Mouse (Mus musculus) cortical plate, adult 2 months (tissue): ENCODE data around the gene Syne3. TPM values are rescaled to one million over a fixed set of nuclear protein-coding genes. Genes with fewer than 3 reads are reported as not detected.
A peak's percentile ranks its signal among the peaks of the same experiment; 100 is the strongest.

Source experiments
- H3K27ac ChIP-seq: fragments of 200-500 bp; 2 replicates; pipeline ENCODE4 v1.5.1; 2012; ENCODE audit warnings: low read length, control low read depth, inconsistent platforms; ENCODE audit not compliant: insufficient read depth
- H3K4me1 ChIP-seq: fragments of 200-500 bp; 2 replicates; pipeline ENCODE4 v1.6.1; 2011; ENCODE audit warnings: low read length; ENCODE audit not compliant: control insufficient read depth, insufficient read depth
- H3K4me3 ChIP-seq: fragments of 200-500 bp; 2 replicates; pipeline ENCODE4 v1.5.1; 2011; ENCODE audit warnings: mild to moderate bottlenecking, low read length, control low read depth; ENCODE audit not compliant: insufficient read depth
- CTCF ChIP-seq: fragments of 200-500 bp; IDR thresholded peaks from 2 replicates; pipeline ENCODE4 v1.5.1; 2011; ENCODE audit warnings: mild to moderate bottlenecking, control low read depth, low read length; ENCODE audit not compliant: insufficient read depth; ENCODE audit errors: extremely low read depth
- POLR2A ChIP-seq: fragments of 200-500 bp; IDR thresholded peaks from 2 replicates; pipeline ENCODE4 v1.6.1; 2011; ENCODE audit warnings: mild to moderate bottlenecking, low read length, control low read depth; ENCODE audit not compliant: insufficient read depth; ENCODE audit errors: extremely low read depth
- polyA plus RNA-seq: library from polyadenylated mRNA; depleted of rRNA; stranded (reverse); fragments of >200 nt; gene quantifications from 2 replicates; pipeline ENCODE4 v1.2.3, GENCODE M21; 2012

Gene Syne3
- polyA plus RNA-seq, 1 experiment = 0.90 TPM

GRCm38 (mm10) chr12:104904138-104904537, 105.5 kb downstream of the Syne3 start:
- H3K4me1 ChIP-seq = no peaks in the 10 kb centered on the region
- TF ChIP-seq CTCF (no peak), POLR2A (no peak)
- H3K27ac ChIP-seq = no peak overlapping the region
- no peak overlapping the region for H3K4me3 ChIP-seq

DNA sequence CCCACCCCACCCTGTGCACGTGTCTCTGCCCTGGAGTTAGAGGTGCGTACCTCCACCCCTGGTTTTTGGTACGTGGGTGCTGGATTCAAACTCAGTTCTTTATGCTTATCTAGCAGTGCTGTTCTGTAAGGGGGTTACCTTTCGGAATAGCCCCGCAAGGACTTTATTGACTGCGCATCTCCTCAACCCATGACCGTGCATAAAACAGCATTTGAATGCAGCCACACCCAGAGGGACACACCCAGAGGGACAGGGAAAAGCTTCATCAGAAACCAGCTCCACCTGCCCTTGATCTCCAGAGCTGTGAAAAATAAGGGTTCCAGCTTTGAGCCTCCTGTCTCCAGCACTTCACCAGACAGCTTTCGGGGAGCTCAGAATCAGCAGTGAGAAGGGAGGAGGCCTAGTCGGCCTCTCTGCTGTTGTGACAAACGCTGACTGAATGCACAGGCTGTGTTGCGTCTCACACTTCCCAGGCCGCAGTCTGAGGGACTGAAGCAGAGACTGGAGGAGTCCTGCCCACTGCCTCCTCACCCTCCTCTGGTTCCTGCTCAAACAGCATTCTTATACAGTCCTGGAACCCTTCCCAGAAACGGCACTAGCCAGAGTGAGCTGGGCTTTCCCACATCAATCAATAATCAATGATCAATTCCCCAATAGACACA, 107.1 kb downstream of the Syne3 start:
- no peak for TF ChIP-seq CTCF
- TF ChIP-seq POLR2A = no peak
- Histone ChIP-seq H3K4me1 (no peaks in the 10 kb centered on the region), H3K27ac (no peak overlapping the region), H3K4me3 (no peak overlapping the region)

DNA sequence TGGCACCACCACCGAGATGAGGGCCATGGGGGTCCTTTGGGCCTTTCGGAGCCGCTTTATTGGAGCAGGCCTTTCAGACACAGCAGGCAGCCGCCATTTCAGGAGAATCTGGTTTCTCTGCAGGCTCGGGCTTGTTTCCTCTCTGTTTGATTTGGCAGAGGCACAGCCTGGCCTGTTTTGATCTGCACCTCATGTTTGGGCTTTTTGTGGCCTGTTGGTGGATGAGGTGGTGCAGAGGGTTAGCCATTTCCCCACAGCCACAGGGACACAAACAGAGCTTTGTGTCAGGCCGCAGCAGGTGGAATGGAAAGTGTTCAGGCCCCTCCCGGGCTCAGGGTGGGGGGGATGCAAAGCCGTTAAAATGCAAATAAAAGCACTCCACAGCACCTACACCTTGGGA, 108.3 kb downstream of the Syne3 start:
- Histone ChIP-seq H3K4me3 (no peak overlapping the region), H3K4me1 (no peaks in the 10 kb centered on the region), H3K27ac (no peak overlapping the region)
- no peak for TF ChIP-seq POLR2A

DNA sequence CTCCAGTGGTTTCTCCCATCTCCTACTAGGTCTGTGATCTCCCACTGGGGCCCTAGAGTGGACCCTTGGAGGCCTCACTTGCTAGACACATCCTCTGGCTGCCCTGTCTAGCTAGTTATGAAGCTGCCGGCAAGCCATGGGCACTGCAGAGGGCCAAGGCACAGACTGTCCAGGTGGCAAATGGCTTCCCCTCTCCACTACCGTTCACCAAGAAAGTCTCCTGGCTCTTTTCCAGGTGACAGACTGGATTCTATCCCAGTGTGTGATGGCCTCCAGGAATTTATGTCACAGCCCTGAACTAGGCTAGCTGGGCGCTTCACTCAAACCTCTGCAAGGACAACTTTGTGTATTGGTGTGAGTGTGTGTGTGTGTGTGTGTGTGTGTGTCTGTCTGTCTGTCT, 109.8 kb downstream of the Syne3 start:
- no peak overlapping the region for H3K27ac ChIP-seq
- H3K4me3 ChIP-seq = no peak overlapping the region
- no peaks in the 10 kb centered on the region for H3K4me1 ChIP-seq
- TF ChIP-seq POLR2A (no peak), CTCF (no peak)

DNA sequence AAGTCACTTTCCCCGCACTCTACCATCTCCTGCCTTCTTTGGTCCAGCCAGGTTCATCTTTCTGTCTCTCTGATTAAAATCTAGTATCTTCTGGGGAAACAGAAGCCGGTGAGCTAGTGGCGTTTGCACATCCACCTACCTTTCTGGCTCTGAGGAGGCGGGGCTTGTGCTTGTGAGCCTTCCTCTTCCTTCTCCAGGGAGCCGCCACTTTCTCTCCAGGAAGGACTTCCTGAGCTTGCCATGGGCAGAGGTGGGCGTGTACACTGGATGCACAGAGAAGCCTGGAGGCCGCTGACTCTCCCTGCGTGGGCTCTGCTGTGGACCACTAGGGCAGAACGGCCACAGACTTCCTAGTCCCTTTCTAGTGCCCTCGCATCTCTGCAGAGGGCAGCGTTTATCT, 110.4 kb downstream of the Syne3 start:
- no peak overlapping the region for H3K27ac ChIP-seq
- TF ChIP-seq POLR2A = no peak
- no peak for TF ChIP-seq CTCF

DNA sequence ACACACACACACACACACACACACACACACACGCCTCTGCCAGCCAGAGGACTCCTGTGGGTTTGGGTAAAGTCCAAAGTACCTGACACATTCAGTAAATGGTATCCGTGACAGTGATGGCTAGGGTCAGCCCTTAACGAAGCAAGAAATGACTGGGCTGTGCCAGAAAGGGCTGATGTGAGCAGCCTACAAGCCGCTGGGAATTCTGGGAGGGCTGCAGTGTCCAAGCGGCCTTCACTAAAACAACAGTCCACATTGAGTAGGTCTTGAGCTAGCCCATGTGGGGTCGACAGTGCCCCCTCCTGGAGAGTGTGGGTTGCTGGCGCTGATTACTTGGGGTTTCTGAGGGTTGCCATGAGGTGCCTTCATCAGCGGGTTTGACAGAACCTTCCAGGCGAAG, 110.9 kb downstream of the Syne3 start:
- Histone ChIP-seq H3K27ac (no peak overlapping the region), H3K4me3 (no peak overlapping the region), H3K4me1 (no peaks in the 10 kb centered on the region)
- TF ChIP-seq POLR2A (no peak), CTCF (0 out of 2 replicates have a peak, but pooled peaks have one; percentile 10)

More for the DNA sequence above, 110.4 kb downstream of the Syne3 start:
- no peaks in the 10 kb centered on the region for H3K4me1 ChIP-seq
- H3K4me3 ChIP-seq = no peak overlapping the region

DNA sequence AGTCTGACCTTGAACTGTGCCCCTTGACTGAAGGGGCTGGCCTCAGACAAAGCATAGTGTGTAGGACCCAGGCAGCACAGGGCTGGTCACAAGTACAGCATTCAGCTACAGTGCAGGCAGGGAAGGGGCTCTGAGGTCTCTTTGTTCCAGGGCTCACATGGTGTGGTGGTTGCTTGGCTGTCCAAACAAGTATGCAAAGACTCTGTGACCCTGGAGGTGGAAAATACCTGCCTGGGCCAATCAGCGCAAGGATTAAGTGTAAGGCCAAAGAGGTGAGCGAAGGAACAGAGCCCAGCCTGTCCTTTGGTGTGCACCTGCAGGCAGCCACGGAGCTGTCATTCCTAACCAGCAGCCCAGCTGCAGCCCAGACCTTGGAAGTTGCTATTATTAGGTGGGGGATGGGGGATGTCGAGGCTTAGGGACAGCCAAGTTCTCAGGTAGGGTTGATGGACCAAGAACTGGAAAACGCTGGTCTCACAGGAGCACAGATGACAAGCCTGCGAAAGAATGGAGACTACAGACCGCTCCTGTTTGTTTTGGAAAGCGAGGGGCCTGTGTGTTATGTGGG, 112.5 kb downstream of the Syne3 start:
- peak overlapping the region; percentile 69 for H3K27ac ChIP-seq
- H3K4me1 ChIP-seq = no peaks in the 10 kb centered on the region

DNA sequence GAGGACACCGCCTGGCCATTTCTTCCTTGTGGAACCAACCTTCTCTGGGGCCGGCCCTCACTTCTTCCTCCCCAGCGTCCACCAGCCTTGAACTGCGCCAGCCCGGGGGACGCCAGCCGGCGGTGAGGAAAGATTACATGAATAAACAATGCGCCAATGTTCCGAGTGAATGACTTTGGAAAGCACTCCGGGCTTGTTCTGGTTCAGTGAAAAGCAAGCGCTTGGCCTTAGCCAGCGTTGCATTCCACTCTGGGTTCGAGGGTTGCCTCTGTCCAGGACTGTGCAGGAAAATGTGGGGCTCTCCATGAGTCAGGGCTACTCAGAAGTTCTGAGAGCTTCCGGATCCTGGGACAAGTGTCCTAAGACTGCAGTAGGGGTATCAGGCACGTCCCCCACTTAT, 113.0 kb downstream of the Syne3 start:
- H3K4me3 ChIP-seq = no peak overlapping the region
- H3K27ac ChIP-seq = peak overlapping the region; percentile 69
- TF ChIP-seq CTCF (no peak), POLR2A (no peak)
- no peaks in the 10 kb centered on the region for H3K4me1 ChIP-seq

More for the DNA sequence above, 112.5 kb downstream of the Syne3 start:
- H3K4me3 ChIP-seq = no peak overlapping the region
- TF ChIP-seq POLR2A (no peak), CTCF (no peak)

DNA sequence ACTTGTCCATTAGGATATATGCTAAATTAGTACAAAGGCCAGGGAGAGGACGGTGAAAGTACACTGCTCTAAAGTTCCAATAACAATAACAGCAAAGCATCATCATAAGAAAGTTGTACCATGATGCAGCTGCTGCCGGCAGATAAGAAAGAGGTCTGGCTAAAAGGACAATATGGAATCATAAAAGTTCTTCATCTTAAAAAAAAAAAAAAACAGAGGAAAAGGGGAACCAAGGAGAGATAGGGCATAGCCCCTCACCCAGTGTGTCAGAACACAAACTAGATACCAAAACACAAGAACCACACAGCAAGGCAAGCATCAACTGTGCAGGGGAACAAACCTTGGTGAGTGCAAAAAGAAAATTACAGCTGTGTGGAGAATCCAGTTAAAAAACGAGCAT, 117.4 kb downstream of the Syne3 start:
- no peak for TF ChIP-seq POLR2A
- no peak for TF ChIP-seq CTCF
- H3K4me1 ChIP-seq = no peaks in the 10 kb centered on the region

DNA sequence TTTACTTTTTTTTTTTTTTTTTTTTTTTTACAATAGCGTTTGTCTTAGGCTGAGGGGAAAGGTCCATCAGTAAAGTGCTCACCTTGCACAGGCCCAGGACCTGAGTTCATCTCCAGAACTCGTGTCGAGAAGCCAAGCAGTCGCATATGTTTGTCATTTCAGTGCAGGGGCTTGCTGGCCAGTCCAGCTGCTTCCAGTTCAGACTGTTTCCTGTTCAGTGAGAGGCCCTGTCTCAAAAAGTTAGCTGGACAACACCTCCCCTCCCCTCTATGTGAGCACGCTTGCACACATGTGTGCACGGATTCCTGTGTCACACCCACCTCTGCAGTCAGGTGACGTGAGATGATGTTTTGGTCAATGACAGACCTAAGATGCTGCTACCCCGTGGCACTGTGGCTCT, 119.5 kb downstream of the Syne3 start:
- Histone ChIP-seq H3K4me1 (no peaks in the 10 kb centered on the region), H3K27ac (no peak overlapping the region), H3K4me3 (no peak overlapping the region)
- no peak for TF ChIP-seq CTCF
- TF ChIP-seq POLR2A = no peak

More for the DNA sequence above, 117.4 kb downstream of the Syne3 start:
- Histone ChIP-seq H3K27ac (no peak overlapping the region), H3K4me3 (no peak overlapping the region)
